Mouse (Mus musculus) CD4-positive helper T cell, adult 2 months (primary cell): ENCODE data around the gene Ltv1.

Experiments used
- DNase-seq: peaks from one replicate; pipeline ENCODE4 v3.0.0-alpha.2; 2012; ENCODE audit warnings: low read depth, missing footprints, low spot score

The Ltv1 gene

GRCm38 (mm10) chr10:13133850-13134249 lies 59.1 kb downstream of the Ltv1 start:
- DNase-seq: no peak
